Mouse (Mus musculus) liver, embryonic 13.5 days (tissue): ENCODE data around the gene Hyou1. TPM values are rescaled to one million over a fixed set of nuclear protein-coding genes. Genes with fewer than 3 reads are reported as not detected.

Source experiments
- ATAC-seq: fragments of 200-750 bp; cut with Nextera tagmentation; 2 replicates; pipeline ENCODE4 v1.8.0; 2017; ENCODE audit warnings: low read depth, mild to moderate bottlenecking, moderate number of reproducible peaks, moderate library complexity
- DNase-seq: peaks from one replicate; pipeline ENCODE4 v3.0.0; 2022
- H3K27ac ChIP-seq: fragments of 300-500 bp; sonication (generic); 2 replicates; pipeline ENCODE4 v1.5.1; 2015; ENCODE audit warnings: moderate library complexity, mild to moderate bottlenecking, inconsistent platforms
- H3K27me3 ChIP-seq: fragments of 300-500 bp; sonication (generic); 2 replicates; pipeline ENCODE4 v1.6.1; 2015; ENCODE audit warnings: mild to moderate bottlenecking, inconsistent platforms
- H3K36me3 ChIP-seq: fragments of 300-500 bp; sonication (generic); 2 replicates; pipeline ENCODE4 v1.6.1; 2015; ENCODE audit warnings: mild to moderate bottlenecking, inconsistent platforms
- H3K4me1 ChIP-seq: fragments of 300-500 bp; sonication (generic); replicated peaks from 2 replicates; pipeline ENCODE4 v1.6.1; 2015; ENCODE audit warnings: inconsistent platforms
- H3K4me2 ChIP-seq: fragments of 300-500 bp; sonication (generic); 2 replicates; pipeline ENCODE4 v1.6.1; 2015; ENCODE audit warnings: inconsistent platforms, mild to moderate bottlenecking, moderate library complexity
- H3K4me3 ChIP-seq: fragments of 300-500 bp; sonication (generic); replicated peaks from 2 replicates; pipeline ENCODE4 v1.5.1; 2015; ENCODE audit warnings: mild to moderate bottlenecking, inconsistent platforms
- H3K9ac ChIP-seq: fragments of 300-500 bp; sonication (generic); 2 replicates; pipeline ENCODE4 v1.6.1; 2015; ENCODE audit warnings: mild to moderate bottlenecking, inconsistent platforms
- H3K9me3 ChIP-seq: fragments of 300-500 bp; sonication (generic); replicated peaks from 2 replicates; pipeline ENCODE4 v1.6.1; 2016; ENCODE audit warnings: inconsistent platforms
- WGBS: fragments of 180-500 bp; shearing (Covaris S2); methylation state at CpG from one replicate; pipeline ENCODE4 v1.1.7; 2015; ENCODE audit not compliant: insufficient replicate concordance; 5-methylcytosine and 5-hydroxymethylcytosine counted together
- polyA plus RNA-seq: library from polyadenylated mRNA; unstranded; fragments of >200 nt; fragmentation: Nextera tagmentation; extraction: Ambion mirVana; gene quantifications from 2 replicates; pipeline ENCODE4 v1.2.1, GENCODE M21; 2015

Gene Hyou1
- polyA plus RNA-seq, 1 experiment from 2014 or later, result 15.8 TPM

- Histone ChIP-seq H3K4me3 (no peak overlapping the region), H3K4me1 (no peaks in the 10 kb centered on the region), H3K27me3 (no peaks in the 10 kb centered on the region), H3K4me2 (no peak overlapping the region), H3K9ac (no peak overlapping the region), H3K36me3 (peaks cover 96% of the 10 kb centered on the region), H3K9me3 (no peaks in the 10 kb centered on the region), H3K27ac (no peak overlapping the region)
- ATAC-seq (no peak), DNase-seq (no peak)
- 80% methylated on average over 3 of the region's 3 CpGs for WGBS
Observed at GRCm38 (mm10) chr9:44387221-44387620, 7.9 kb downstream of the Hyou1 start.

DNA sequence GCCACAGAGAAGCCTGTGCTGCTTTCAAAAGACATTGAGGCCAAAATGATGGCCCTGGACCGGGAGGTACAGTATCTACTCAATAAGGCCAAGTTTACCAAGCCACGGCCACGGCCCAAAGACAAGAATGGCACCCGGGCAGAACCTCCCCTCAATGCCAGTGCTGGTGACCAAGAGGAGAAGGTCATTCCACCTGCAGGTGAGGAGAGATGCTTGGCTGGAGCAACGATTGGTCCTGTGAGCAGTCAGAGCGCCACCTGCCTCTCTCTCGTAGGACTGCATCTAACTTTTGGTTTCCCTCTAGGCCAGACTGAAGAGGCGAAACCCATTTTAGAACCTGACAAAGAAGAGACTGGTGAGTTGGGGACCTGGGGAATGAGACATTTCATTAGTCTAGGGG is 10.0 kb downstream of the Hyou1 start:
- no peaks in the 10 kb centered on the region for H3K4me1 ChIP-seq
- H3K27ac ChIP-seq, result no peak overlapping the region
- no peak overlapping the region for H3K4me3 ChIP-seq
- ATAC-seq, result no peak
- peak; percentile 28 for DNase-seq
- H3K36me3 ChIP-seq, result peaks cover 80% of the 10 kb centered on the region
- no peaks in the 10 kb centered on the region for H3K9me3 ChIP-seq
- no peak overlapping the region for H3K4me2 ChIP-seq
- no peak overlapping the region for H3K9ac ChIP-seq
- no peaks in the 10 kb centered on the region for H3K27me3 ChIP-seq
- 63% methylated on average over 8 of the region's 8 CpGs for WGBS

DNA sequence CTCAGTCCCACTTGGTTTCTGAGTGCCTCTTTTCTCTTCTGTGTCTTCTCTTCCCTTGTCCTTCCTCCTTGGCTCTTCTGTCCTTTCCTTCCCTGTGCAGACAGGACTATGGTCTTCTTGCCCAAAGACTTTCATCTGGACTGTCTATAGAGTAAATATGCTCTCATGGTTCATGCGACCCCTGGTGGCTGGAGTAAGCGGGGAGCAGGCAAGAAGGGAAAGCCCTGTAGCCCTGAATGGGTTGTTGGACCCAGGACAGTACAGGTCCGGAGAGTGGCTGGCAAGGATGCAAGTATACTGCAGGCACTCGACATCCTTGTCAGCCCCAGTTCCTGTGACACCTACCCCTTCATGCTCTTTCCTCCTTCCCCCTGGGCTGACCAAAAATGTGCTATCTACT is 12.2 kb downstream of the Hyou1 start:
- 34% methylated on average over 4 of the region's 4 CpGs for WGBS
- DNase-seq, result peak; percentile 55
- Histone ChIP-seq H3K4me3 (no peak overlapping the region), H3K27ac (no peak overlapping the region), H3K4me2 (no peak overlapping the region), H3K4me1 (peaks cover 7% of the 10 kb centered on the region), H3K9me3 (no peaks in the 10 kb centered on the region), H3K27me3 (no peaks in the 10 kb centered on the region), H3K36me3 (peaks cover 58% of the 10 kb centered on the region), H3K9ac (no peak overlapping the region)
- ATAC-seq, result peak; percentile 39; the same call in 1 of the 2 replicates

GRCm38 (mm10) chr9:44396684-44397411 is 17.6 kb downstream of the Hyou1 start, which contains the start of gene Slc37a4:
Gene Slc37a4, plus strand, starts transcription at chr9:44396852.
- Histone ChIP-seq H3K4me2 (peak within 1 kb of the TSS; percentile 99), H3K4me1 (peaks cover 44% of the 10 kb centered on the region), H3K9ac (peak within 1 kb of the TSS; percentile 95), H3K27ac (peak within 1 kb of the TSS; percentile 93), H3K4me3 (peak within 1 kb of the TSS; percentile 88), H3K36me3 (peaks cover 34% of the 10 kb centered on the region), H3K27me3 (no peaks in the 10 kb centered on the region), H3K9me3 (no peaks in the 10 kb centered on the region)
- peak; percentile 98 for ATAC-seq
- under 1% methylated on average over 43 of the region's 43 CpGs for WGBS
- peak; percentile 95 for DNase-seq

GRCm38 (mm10) chr9:44398087-44398486 is 18.8 kb downstream of the Hyou1 start:
- no peak for ATAC-seq
- Histone ChIP-seq H3K36me3 (peaks cover 42% of the 10 kb centered on the region), H3K27me3 (no peaks in the 10 kb centered on the region), H3K4me1 (peaks cover 44% of the 10 kb centered on the region), H3K4me2 (peak overlapping the region; percentile 99), H3K9ac (peak overlapping the region; percentile 95), H3K4me3 (peak overlapping the region; percentile 88), H3K27ac (peak overlapping the region; percentile 93), H3K9me3 (no peaks in the 10 kb centered on the region)
- DNase-seq, result no peak
- WGBS, result 45% methylated on average over 4 of the region's 4 CpGs

DNA sequence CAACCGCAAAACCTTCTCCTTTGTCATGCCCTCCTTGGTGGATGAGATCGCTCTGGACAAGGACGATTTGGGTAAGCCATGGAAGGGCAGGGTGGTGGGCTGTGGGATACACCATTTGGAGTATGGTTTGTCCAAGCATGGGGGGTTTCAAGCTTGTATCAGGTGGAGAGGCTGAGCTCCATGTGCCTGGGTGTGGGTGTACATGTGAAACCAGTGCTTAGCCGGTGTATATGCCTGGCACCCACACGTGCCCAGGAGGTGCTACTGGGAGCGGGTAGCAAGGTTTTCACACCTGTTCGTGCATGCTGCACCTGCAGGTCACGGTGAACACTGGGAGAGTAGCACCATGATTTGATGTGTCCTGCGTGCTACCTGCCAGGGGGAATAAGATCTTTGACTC is 19.3 kb downstream of the Hyou1 start:
- Histone ChIP-seq H3K4me1 (peaks cover 44% of the 10 kb centered on the region), H3K9me3 (no peaks in the 10 kb centered on the region), H3K4me3 (peak overlapping the region; percentile 88), H3K27me3 (no peaks in the 10 kb centered on the region), H3K4me2 (peak overlapping the region; percentile 99), H3K36me3 (peaks cover 47% of the 10 kb centered on the region), H3K9ac (peak overlapping the region; percentile 95), H3K27ac (peak overlapping the region; percentile 93)
- DNase-seq (no peak), ATAC-seq (no peak)
- 78% methylated on average over 9 of the region's 9 CpGs for WGBS

DNA sequence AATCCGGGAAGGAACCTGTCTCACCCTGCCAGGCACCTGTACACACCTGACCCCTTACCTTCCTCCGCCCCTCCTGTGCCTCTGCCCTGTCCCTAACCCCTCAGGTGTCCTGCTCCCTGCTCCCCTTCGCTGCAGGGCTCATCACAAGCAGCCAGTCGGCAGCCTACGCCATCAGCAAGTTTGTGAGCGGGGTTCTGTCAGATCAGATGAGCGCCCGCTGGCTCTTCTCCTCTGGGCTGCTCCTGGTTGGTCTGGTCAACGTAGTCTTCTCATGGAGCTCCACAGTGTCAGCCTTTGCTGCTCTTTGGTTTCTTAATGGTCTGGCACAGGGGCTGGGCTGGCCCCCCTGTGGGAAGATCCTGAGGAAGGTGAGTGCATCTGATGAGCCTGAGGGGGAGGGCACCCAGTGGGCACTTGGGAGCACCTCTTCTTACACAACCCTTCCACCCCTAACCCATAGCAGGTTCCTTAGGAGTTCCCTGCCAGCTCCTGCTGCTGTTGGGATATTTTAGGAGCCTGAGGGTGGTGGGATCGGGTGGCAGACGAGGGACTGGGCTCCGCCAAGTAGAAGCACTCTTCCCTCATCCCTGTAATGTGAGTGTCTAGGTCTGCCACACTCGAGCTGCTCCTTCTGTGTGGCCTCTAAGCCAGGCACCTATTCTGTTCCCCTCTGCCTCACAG is 20.0 kb downstream of the Hyou1 start:
- peaks cover 44% of the 10 kb centered on the region for H3K4me1 ChIP-seq
- H3K27ac ChIP-seq, result peak overlapping the region; percentile 93; the same call in 1 of the 2 replicates
- H3K4me3 ChIP-seq, result peak overlapping the region; percentile 88
- no peaks in the 10 kb centered on the region for H3K9me3 ChIP-seq
- no peaks in the 10 kb centered on the region for H3K27me3 ChIP-seq
- no peak for DNase-seq
- H3K9ac ChIP-seq, result peak overlapping the region; percentile 95
- 83% methylated on average over 13 of the region's 13 CpGs for WGBS
- no peak for ATAC-seq
- H3K36me3 ChIP-seq, result peaks cover 54% of the 10 kb centered on the region
- peak overlapping the region; percentile 99 for H3K4me2 ChIP-seq

- Histone ChIP-seq H3K36me3 (peaks cover 59% of the 10 kb centered on the region), H3K9ac (no peak overlapping the region)
Observed at GRCm38 (mm10) chr9:44399795-44400114, 20.5 kb downstream of the Hyou1 start.

GRCm38 (mm10) chr9:44401081-44401480 is 21.8 kb downstream of the Hyou1 start:
- Histone ChIP-seq H3K27me3 (no peaks in the 10 kb centered on the region), H3K36me3 (peaks cover 67% of the 10 kb centered on the region), H3K4me1 (peaks cover 51% of the 10 kb centered on the region), H3K27ac (no peak overlapping the region), H3K4me2 (no peak overlapping the region), H3K4me3 (no peak overlapping the region), H3K9ac (no peak overlapping the region; the same call in 1 of the 2 replicates), H3K9me3 (no peaks in the 10 kb centered on the region)
- ATAC-seq (no peak), DNase-seq (no peak)
- WGBS, result 72% methylated on average over 4 of the region's 4 CpGs

More at GRCm38 (mm10) chr9:44399795-44400114, 20.5 kb downstream of the Hyou1 start:
- Histone ChIP-seq H3K4me1 (peaks cover 44% of the 10 kb centered on the region), H3K27ac (no peak overlapping the region), H3K4me2 (no peak overlapping the region), H3K4me3 (no peak overlapping the region), H3K9me3 (no peaks in the 10 kb centered on the region), H3K27me3 (no peaks in the 10 kb centered on the region)
- no peak for ATAC-seq
- WGBS, result 83% methylated on average over 6 of the region's 6 CpGs
- DNase-seq, result no peak

DNA sequence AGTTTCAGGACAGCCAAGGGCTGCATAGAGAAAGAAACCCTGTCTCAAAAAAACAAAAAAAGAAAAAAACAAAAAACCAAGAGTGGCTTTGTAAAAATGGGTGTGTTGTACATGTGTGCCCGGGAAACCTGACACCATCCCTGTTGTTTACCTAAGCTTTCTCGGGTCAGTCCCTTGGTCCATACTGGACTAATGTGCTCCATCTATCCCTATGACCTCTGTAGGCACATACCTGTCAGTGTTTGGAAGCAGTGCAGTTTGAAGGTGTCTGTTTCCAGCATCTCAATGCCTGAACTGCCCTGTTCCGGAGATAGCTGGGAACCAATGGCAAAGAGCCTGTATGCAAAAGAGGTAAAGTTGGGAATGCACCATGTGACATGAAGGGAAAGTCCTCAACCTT is 25.7 kb downstream of the Hyou1 start:
- DNase-seq, result no peak
- H3K9me3 ChIP-seq, result no peaks in the 10 kb centered on the region
- 73% methylated on average over 3 of the region's 3 CpGs for WGBS

DNA sequence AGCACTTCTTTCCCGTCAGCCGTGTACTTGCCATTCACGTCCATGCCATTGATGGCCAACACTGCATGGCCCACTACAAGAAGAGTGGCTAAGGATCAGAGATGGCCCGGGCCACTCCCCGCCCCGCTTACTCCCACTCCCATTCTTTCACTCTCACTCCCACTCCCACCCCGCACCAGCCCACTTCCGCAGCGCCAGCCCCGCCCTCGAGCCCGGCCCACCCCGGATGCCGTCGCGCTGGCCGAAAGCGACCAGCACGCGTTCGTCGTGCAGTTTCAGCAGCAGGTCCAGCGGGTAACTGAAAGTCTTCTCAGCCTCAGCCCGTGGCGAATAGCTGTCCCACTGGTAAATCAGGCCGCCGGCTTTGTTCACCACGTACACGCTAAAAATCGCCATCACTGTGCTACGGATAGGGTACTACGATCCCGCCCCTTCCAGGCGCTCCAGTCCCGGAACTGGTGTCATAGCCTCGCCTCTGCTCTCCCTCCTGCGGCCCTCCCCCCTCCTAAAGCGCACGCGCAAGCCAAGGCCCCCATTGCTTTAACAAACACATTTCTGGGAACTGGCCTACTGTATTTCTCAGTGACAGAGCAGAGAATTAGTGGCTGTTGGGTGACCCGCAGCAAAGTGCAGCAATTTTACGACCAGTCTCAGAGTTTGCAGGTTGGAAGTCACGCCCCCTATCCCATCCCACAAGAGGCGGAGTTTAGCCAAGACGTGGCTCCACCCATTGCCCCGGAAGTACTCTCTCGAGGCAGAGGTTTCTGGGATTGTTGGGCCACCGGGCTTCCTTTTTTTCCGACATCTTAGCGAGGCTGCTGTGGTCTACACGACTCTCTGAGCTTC is 27.8 kb downstream of the Hyou1 start, which contains the start of the genes Rps25 and Trappc4:
TSS of gene Rps25 (plus strand) at position 234 of the 846 bp plus-strand sequence.
TSS of gene Trappc4 (minus strand) at position 695 of the 846 bp plus-strand sequence.
- Histone ChIP-seq H3K36me3 (peaks cover 75% of the 10 kb centered on the region), H3K9me3 (no peaks in the 10 kb centered on the region), H3K4me2 (peak within 1 kb of the TSS; percentile 82), H3K27me3 (no peaks in the 10 kb centered on the region), H3K27ac (peak within 1 kb of the TSS; percentile 89), H3K4me1 (peaks cover 57% of the 10 kb centered on the region), H3K9ac (peak within 1 kb of the TSS; percentile 90), H3K4me3 (peak within 1 kb of the TSS; percentile 86)
- under 1% methylated on average over 51 of the region's 51 CpGs for WGBS
- peak; percentile 94 for ATAC-seq
- DNase-seq, result peak; percentile 88

More for the DNA sequence above, 25.7 kb downstream of the Hyou1 start:
- peaks cover 45% of the 10 kb centered on the region for H3K4me1 ChIP-seq
- no peak overlapping the region for H3K27ac ChIP-seq
- no peaks in the 10 kb centered on the region for H3K27me3 ChIP-seq
- no peak overlapping the region for H3K9ac ChIP-seq
- no peak overlapping the region for H3K4me2 ChIP-seq
- H3K36me3 ChIP-seq, result peaks cover 75% of the 10 kb centered on the region
- ATAC-seq, result no peak
- no peak overlapping the region for H3K4me3 ChIP-seq
